Mouse (Mus musculus): ENCODE data around the gene Sema3g. TPM values are rescaled to one million over a fixed set of nuclear protein-coding genes. Genes with fewer than 3 reads are reported as not detected.
A peak's percentile ranks its signal among the peaks of the same experiment; 100 is the strongest.

The Sema3g gene
- polyA plus RNA-seq, 1 experiment: 3.6 TPM

- no peak for DNase-seq (ENCODE audit: low spot score)
Observed at GRCm38 (mm10) chr14:31195968-31196367, 21.7 kb upstream of the Sema3g start.

DNA sequence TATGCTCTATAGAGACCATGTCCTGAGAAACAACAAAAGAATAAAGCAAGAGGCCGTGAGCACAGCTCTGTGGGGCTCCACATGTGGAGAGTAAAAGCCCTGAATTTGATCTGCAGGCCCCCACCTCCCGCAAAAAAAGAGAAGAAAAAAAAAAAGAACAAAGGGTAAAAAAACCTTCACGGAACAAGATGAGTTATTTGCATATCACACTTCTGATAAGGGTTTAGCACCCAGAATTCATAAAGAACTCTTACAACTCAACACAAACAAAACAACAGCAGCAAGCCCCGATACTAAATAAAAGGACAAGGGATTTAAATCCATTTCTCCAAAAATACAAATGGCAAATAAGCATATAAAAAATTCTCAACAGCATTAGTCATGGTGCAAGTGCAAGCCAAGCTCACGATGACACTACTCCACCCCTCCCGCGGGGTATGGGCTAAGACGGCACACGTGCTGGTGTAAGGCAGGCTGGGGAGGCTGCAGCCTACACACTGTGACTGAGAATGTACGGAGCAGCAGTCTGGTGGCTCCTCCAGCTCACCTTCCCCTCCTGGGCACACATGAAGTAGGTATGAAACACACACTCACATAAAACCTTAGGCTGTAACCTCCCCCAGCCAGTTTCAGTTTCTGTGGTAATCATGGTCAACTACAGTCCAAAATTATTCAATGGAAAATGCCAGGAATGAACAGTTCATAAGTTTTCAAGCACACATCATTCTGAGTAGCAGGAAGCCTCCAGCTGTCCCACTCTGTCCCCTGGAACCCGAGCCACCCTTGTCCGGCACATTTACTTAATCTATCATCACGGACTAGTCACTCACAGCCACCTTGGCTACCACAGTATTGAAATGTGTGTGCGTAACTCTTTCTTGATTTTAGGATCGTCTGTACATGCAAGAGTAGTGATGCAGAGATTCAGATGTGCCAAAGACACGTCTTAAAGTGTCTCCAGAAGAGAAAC lies 19.8 kb upstream of the Sema3g start:
- DNase-seq (ENCODE audit: low spot score): no peak

GRCm38 (mm10) chr14:31199599-31199998 lies 18.1 kb upstream of the Sema3g start:
- DNase-seq (ENCODE audit: low spot score): no peak

DNA sequence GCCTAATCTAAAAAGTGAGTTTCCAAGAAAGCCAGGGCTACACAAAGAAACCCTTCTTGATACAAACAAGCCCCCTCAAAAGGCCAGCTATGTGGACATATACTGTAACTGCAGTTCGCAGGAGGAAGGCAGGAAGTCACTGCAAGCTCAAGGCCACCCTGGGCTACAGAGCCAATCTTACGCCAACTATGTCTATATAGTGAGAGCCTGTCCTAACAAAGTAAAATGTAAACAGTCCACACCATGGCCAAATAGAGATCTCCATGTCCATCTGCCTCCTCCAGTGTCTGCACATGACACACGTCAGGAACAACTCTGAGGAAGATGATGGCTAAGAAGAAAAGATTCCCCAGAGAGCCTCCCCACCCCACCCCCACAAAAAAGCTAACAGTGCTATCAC lies 17.6 kb upstream of the Sema3g start:
- no peak for DNase-seq (ENCODE audit: low spot score)

DNA sequence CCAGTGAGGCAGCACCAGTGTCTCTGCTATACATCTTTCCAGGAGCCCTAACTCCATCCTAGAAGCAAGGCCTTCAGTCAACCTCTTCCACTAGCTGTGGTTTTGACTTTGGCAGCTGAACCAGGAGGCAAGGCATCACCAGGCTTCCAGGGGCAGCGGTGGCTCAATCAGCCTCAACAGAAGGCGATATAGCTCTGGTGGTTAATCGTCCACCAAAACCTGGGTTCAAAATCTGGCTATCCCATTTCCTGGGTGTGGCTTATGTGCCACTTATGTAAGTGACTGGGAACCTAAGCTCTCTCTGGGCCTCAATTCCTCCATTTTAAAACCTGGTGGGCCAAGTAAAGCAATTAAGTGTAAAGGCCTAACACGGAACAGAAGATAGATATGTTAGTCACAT lies 12.8 kb upstream of the Sema3g start:
- DNase-seq (ENCODE audit: low spot score): no peak

- no peak for DNase-seq (ENCODE audit: low spot score)
Observed at GRCm38 (mm10) chr14:31205244-31205561, 12.5 kb upstream of the Sema3g start.

GRCm38 (mm10) chr14:31205562-31206467 lies 11.8 kb upstream of the Sema3g start:
- peak; percentile 40 for DNase-seq (ENCODE audit: low spot score)

DNA sequence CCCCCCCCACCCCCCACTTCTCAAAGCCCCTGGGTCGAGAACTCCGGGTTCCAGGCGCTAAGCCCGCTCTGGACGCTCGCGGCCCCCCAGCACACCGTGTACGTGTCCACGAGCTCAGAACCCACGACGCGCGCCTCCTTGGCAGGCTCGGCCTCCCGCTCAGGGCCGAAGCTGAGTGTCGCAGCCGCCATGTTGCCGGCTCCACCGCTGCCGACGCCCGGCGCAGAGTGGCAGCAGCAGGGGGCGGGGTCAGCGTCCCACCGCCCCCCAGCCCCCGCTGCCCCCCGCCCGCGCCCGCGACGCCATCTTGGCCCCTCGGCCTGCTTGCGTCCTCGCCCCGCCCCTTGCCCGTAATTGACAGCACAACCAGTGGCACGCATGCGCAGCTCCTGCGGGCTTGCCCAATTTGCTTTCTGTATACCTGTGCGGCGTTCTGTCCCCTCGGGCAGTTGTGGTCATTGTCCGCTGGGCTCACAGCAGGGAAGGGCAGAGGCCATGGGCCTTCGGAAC lies 11.1 kb upstream of the Sema3g start:
- peak; percentile 88 for DNase-seq (ENCODE audit: low spot score)

DNA sequence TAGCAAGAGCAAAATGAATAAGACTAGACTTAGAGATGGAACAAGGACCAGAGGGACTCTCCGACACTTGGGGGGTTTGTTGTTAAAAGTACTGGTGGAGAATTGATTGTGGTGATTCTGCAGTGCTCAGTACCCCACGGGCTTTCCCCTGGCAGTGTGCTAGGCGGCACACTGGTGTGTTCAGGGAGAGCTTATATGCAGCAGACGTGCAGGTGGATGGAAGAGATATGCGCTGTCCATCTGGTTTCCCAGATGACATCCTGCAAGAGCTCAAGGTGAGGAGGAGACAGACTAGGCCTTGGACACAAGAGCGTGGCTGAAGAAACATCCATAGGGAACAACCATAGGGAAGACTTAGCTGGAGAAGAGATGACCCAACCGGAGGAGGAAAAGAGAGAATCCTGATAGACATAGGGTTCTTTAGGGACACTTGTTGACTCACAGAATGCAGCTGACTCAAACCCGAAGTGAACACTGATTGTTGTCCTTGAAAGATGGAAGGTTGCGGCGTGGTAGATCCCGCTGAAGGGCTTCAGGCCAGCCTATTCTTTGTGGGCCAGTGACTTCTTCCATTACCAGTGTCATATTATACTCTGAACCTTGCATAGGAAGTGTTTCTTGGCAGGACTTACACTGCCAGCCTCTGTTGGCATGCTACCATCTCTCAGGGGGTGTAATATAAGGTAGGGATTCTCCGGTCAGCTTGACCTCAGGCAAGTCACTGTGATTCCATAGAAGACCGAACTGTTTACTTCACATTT lies 10.4 kb upstream of the Sema3g start:
- DNase-seq (ENCODE audit: low spot score): no peak

- DNase-seq (ENCODE audit: low spot score): no peak
Observed at GRCm38 (mm10) chr14:31208084-31208483, 9.6 kb upstream of the Sema3g start, which contains the start of gene Tnnc1. Tnnc1 (plus strand) TSS chr14:31208312.

DNA sequence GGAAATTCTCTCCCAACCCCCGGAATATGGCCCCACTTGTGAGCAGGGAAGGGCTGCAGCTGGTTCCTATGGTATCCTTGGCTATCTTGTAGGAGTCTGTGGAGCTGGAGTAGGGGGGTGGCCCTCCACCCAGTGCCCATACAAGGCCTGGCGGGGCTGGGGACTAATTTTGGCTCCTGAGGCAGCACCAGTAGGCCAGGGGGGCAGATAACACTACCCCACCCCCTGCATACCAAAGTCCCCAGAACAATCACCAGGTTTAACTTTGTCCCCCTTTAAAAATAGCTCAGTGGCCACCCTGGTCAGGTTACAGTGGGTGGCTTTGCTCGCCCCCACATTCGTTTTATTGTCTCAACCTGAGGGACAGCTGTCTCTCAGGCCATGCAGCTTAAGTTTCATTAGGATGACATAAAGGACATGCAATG lies 8.5 kb upstream of the Sema3g start:
- DNase-seq (ENCODE audit: low spot score): no peak

DNA sequence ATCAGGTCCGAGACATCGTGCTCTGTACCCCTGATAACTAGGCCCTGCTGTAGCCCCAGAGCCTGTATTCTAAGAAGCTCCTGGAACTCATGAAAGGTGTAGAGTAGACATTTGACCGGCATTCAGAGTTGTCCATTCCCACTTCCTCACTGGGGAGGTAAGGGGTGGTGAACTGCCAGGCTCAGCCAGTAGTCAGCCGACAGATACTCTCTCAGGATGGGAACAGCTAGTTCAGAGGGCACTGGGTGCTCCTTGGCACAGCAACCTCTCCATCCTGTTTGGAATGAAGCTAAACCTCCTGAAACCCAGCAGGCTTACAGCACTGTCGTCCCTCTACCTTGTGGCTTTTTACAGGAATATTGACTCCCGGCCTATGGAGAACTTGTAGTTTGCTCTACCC lies 5.8 kb upstream of the Sema3g start:
- DNase-seq (ENCODE audit: low spot score): no peak

DNA sequence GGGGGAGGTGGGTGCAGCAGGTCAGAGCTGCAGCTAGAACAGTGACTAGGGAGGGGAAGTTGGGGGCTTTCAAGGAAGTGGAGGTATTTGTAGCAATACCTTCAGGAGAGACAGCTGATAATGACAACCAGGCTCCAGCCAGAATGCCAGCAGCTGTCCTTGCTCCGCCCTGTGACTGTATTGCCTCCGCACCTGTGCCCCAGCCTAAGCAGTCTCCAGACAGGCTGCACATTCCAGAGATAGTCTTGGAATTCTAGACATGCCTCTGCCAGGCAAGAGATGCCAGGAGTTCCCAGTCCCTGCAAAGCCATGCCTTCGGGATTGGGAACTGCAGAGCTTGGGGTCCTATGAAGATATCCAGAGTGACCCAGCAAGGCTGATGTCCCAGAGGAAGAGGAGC lies 5.2 kb upstream of the Sema3g start:
- no peak for DNase-seq (ENCODE audit: low spot score)

GRCm38 (mm10) chr14:31213868-31214267 lies 3.8 kb upstream of the Sema3g start:
- DNase-seq (ENCODE audit: low spot score): no peak

GRCm38 (mm10) chr14:31214684-31215083 lies 3.0 kb upstream of the Sema3g start:
- no peak for DNase-seq (ENCODE audit: low spot score)

DNA sequence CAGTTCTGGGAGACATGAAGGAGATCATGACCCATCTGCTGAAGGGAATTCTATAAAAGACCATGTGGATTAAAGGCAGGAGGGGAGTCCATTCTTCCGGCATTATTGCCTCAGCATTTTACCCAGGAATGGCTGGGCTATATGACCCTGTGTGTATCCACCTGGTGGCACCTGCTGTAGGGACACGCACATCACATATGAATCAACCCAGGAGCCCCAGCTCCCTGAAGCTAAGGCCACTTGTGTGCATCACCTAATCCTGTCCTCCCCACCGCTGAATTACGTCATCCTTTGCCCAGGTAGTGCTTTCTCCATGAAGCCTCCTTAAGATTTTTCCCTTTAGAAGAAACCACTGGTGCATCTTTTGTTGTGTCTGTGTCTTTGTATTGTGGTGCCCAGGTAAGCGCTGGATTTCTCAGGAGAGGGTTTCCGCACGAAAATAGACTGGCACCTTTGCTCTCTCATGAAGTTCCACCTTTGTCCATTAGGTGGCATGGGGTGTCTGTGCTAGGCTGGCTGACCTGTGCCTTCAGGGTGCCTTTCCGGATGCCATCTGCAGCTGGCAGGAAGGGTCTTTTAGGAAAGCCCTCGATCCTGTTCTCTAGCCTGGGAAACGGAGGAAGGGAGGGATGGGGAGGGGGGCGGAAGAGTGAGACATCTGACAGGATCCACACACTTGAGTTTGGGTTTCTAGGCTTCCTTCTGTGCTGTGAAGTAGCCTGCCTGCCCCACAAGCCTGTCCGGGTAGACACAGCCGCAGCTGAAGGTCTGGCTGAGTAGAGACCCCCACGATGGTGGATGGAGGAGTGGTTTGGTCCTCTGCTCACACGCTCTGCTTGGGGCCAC lies 2.3 kb upstream of the Sema3g start:
- no peak for DNase-seq (ENCODE audit: low spot score)

- no peak for DNase-seq (ENCODE audit: low spot score)
Observed at GRCm38 (mm10) chr14:31216846-31217245, 814 bp upstream of the Sema3g start, which contains the start of gene Nisch. Nisch (minus strand) TSS chr14:31216946.

DNA sequence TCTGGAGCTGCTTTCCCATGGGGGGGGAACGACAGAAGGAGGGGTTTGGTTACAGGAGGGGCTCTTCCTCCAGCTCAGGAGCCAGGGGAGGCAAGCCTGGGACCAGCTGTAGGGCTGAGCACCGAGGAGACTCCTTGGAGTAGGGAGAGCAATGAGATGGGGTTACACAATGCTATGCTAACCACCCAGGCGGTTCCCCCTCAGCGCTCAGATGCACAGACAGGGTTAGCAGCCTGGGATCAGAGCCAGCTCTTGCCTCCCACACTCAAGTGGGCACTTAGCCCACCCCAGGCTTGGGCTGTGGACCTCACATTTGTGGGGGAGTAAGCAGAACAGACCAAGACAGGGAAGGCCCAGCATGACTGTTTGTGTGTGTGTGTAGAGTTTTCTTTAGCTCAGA lies 9.3 kb downstream of the Sema3g start:
- no peak for DNase-seq (ENCODE audit: low spot score)

DNA sequence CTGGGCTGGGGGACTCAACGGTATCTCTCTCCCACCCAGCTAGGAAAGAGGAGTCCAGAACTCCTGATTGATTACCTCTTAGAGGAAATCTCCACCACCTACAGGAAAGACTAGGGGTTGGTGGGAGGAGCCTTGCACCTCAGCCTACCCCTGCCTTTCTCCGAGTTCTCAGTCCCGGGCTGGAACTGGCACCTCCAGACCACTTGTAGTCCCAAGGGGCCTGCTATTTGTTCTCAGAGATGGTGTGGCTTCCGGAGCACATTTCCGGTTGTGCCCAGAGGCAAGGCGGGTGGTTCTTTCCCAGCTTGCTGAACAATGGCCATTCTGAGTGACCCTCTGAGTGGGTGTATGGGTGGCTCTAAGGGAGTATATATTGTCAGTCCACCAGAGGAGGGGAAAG lies 10.6 kb downstream of the Sema3g start:
- no peak for DNase-seq (ENCODE audit: low spot score)

- no peak for DNase-seq (ENCODE audit: low spot score)
Observed at GRCm38 (mm10) chr14:31230442-31230841, 12.8 kb downstream of the Sema3g start.

All from urinary bladder, adult 2 months (tissue).